Mouse (Mus musculus): ENCODE measurements at regions not wholly inside any gene's neighbourhood (a gene's known extent, or its start where the extent isn't known, plus 50 kb on each side); places are given as distances from the start of the nearest gene placed in this dataset.

DNA sequence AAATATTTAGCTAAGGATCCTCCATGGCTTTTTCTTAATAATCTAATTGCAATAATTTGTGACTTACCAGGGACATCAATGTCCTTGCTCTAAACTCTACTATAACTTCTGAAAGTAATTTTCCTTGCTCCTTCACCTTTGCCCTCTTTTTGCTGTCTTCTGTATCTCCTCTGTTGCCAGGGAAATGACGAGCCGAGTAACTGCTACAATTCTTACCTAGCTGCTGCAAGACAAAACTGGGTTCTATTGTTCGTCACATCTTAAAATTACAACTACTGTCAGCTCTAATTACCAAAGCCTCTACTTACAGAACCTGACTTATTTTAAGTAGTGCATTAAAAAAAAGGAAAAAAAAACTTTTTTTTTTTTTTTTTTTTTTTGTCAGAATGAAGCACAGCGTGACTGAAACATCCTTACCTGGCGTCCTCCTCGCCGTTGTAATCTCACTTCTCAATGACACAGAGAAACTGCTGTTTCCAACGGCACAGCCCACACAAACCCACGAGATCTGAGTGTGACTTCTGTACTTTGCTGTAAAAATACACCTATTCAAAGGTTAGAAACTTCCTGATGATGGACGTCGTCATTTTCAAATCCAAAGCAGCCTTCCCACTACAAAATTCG lies 389.4 kb downstream of the Plk2 start:
- Histone ChIP-seq H3K9ac (ENCODE audit: insufficient read depth, low read depth) (no peak overlapping the region), H3K9me3 (replicated peaks; ENCODE audit: low read length) (no peaks in the 10 kb centered on the region), H3K79me2 (replicated peaks; ENCODE audit: control insufficient read depth, extremely low read depth, insufficient read depth, poor library complexity, severe bottlenecking) (no peaks in the 10 kb centered on the region), H3K27me3 (replicated peaks) (no peaks in the 10 kb centered on the region), H3K27ac (ENCODE audit: insufficient read depth, low read depth) (no peak overlapping the region), H3K36me3 (replicated peaks in 1 of 2; ENCODE audit: control insufficient read depth in 1 of 2, insufficient read depth in 1 of 2, low read length in 1 of 2) (no peaks in the 10 kb centered on the region), H3K4me3 (replicated peaks in 1 of 3; ENCODE audit: low read depth in 2 of 3, low read length in 2 of 3, poor library complexity in 1 of 3) (no peak overlapping the region), H3K4me1 (ENCODE audit: control insufficient read depth in 1 of 2, insufficient read depth in 2 of 2) (no peaks in the 10 kb centered on the region), H3K4me2 (ENCODE audit: insufficient read depth, low read depth, poor library complexity, severe bottlenecking) (no peak overlapping the region)
- dilution Hi-C loops (cut with MboI; ENCODE audit: extremely low pct_ligation_motif_present, extremely low pct_unique_long_range_greater_than_20kb, low sequenced_read_pairs) (no loop called here), in situ Hi-C loops (cut with MboI; ENCODE audit: low pct_ligation_motif_present, low pct_unique_long_range_greater_than_20kb, low sequenced_read_pairs) (no loop called here)
- DNase-seq (ENCODE audit: extremely low read depth): no peak
- TF ChIP-seq RAD21 (IDR thresholded peaks at IDR 0.05; ENCODE audit: low read depth, low read length): no peak
- TF ChIP-seq ETS1 (conservative IDR thresholded peaks at IDR 0.05; ENCODE audit: low read depth, low read length): no peak
- TF ChIP-seq RCOR1 (conservative IDR thresholded peaks at IDR 0.05; ENCODE audit: low read depth, low read length): no peak
- TF ChIP-seq ZMIZ1 (IDR thresholded peaks at IDR 0.05; ENCODE audit: low read depth, low read length): no peak
- TF ChIP-seq MAFK (IDR thresholded peaks at IDR 0.05; ENCODE audit: insufficient replicate concordance, low read length): no peak
- TF ChIP-seq E2F4 (IDR thresholded peaks at IDR 0.05; ENCODE audit: insufficient replicate concordance, low read depth, low read length): no peak
- no peak for TF ChIP-seq POLR2AphosphoS2 (IDR thresholded peaks at IDR 0.05; ENCODE audit: low read depth, low read length)
- no peak for TF ChIP-seq PAX5 (IDR thresholded peaks at IDR 0.05; ENCODE audit: low read length)
- TF ChIP-seq MEF2A (IDR thresholded peaks at IDR 0.05; ENCODE audit: borderline replicate concordance, low read depth, low read length): no peak
- no peak for TF ChIP-seq SMC3 (IDR thresholded peaks at IDR 0.05; ENCODE audit: low read depth, low read length)
- TF ChIP-seq HCFC1 (IDR thresholded peaks at IDR 0.05; ENCODE audit: low read depth, low read length): no peak
- no peak for TF ChIP-seq MXI1 (IDR thresholded peaks at IDR 0.05; ENCODE audit: low read depth, low read length)
- TF ChIP-seq ZC3H11A (IDR thresholded peaks at IDR 0.05; ENCODE audit: low read depth, low read length): no peak
- TF ChIP-seq MAZ (IDR thresholded peaks at IDR 0.05; ENCODE audit: low read depth, low read length): no peak

DNA sequence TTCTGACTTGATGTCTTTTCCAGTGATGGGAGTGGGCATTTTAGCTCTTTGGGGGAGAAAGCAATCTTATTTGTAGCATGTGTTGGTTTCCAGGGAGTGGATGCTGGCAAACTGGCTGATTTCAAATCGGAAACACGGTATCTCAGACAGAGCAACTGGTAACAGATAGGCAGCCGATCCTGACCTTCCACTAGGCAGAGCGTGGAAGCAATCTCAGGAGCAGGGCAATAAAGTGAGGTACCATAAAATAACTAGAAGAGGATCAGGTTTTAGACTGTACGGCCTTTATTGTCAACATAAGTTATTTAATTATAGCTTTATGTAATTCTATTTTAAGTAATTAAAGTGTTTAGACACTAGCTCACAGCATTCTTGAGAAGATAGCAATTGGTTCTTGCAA lies 390.0 kb downstream of the Plk2 start:
- no peak overlapping the region for H3K27ac ChIP-seq (ENCODE audit: insufficient read depth, low read depth)
- H3K27me3 ChIP-seq (replicated peaks): no peaks in the 10 kb centered on the region
- H3K9ac ChIP-seq (ENCODE audit: insufficient read depth, low read depth): no peak overlapping the region
- H3K9me3 ChIP-seq (replicated peaks; ENCODE audit: low read length): no peaks in the 10 kb centered on the region
- no peaks in the 10 kb centered on the region for H3K79me2 ChIP-seq (replicated peaks; ENCODE audit: control insufficient read depth, extremely low read depth, insufficient read depth, poor library complexity, severe bottlenecking)
- TF ChIP-seq ZKSCAN1 (IDR thresholded peaks at IDR 0.05; ENCODE audit: borderline replicate concordance, low read depth, low read length) (no peak), MAX (IDR thresholded peaks at IDR 0.05; ENCODE audit: low read length) (no peak), MYC (IDR thresholded peaks at IDR 0.05; ENCODE audit: low read depth, low read length) (no peak), JUN (IDR thresholded peaks at IDR 0.05; ENCODE audit: insufficient read depth, low read depth, low read length) (no peak), POLR2A (IDR thresholded peaks at IDR 0.05; ENCODE audit: low read depth, low read length) (no peak), CHD2 (IDR thresholded peaks at IDR 0.05; ENCODE audit: low read length) (no peak), USF1 (IDR thresholded peaks at IDR 0.05; ENCODE audit: low read depth, low read length) (no peak), PAX5 (IDR thresholded peaks at IDR 0.05; ENCODE audit: low read length) (no peak), CHD1 (IDR thresholded peaks at IDR 0.05; ENCODE audit: low read depth, low read length) (no peak), MXI1 (IDR thresholded peaks at IDR 0.05; ENCODE audit: low read depth, low read length) (no peak), SMC3 (IDR thresholded peaks at IDR 0.05; ENCODE audit: low read depth, low read length) (no peak), RAD21 (IDR thresholded peaks at IDR 0.05; ENCODE audit: low read depth, low read length) (no peak), ZC3H11A (IDR thresholded peaks at IDR 0.05; ENCODE audit: low read depth, low read length) (no peak), ZMIZ1 (IDR thresholded peaks at IDR 0.05; ENCODE audit: low read depth, low read length) (no peak)
- dilution Hi-C loops (cut with MboI; ENCODE audit: extremely low pct_ligation_motif_present, extremely low pct_unique_long_range_greater_than_20kb, low sequenced_read_pairs): no loop called here
- in situ Hi-C loops (cut with MboI; ENCODE audit: low pct_ligation_motif_present, low pct_unique_long_range_greater_than_20kb, low sequenced_read_pairs): no loop called here
- no peak overlapping the region for H3K4me3 ChIP-seq (replicated peaks in 1 of 3; ENCODE audit: low read depth in 2 of 3, low read length in 2 of 3, poor library complexity in 1 of 3)
- H3K4me2 ChIP-seq (ENCODE audit: insufficient read depth, low read depth, poor library complexity, severe bottlenecking): no peak overlapping the region
- DNase-seq (ENCODE audit: extremely low read depth): no peak
- no peaks in the 10 kb centered on the region for H3K36me3 ChIP-seq (replicated peaks in 1 of 2; ENCODE audit: control insufficient read depth in 1 of 2, insufficient read depth in 1 of 2, low read length in 1 of 2)
- H3K4me1 ChIP-seq (ENCODE audit: control insufficient read depth in 1 of 2, insufficient read depth in 2 of 2): no peaks in the 10 kb centered on the region

Measured in CH12.LX (cell line).